Mouse (Mus musculus) lung, postnatal 36 days (tissue): Measurements from ENCODE around the gene Csn3.

Source experiments
- DNase-seq: peaks from one replicate; pipeline ENCODE4 v3.0.0; 2022; ENCODE audit warnings: mixed read lengths

The Csn3 gene

GRCm38 (mm10) chr5:87925372-87925771 lies at the start of gene Csn3:
Gene Csn3, plus strand, starts transcription at chr5:87925579.
- no peak for DNase-seq

- DNase-seq = no peak
Observed at GRCm38 (mm10) chr5:87884729-87885128, 40.6 kb upstream of the Csn3 start, which contains the start of gene Odam. Gene Odam, plus strand, starts transcription at chr5:87885029.

GRCm38 (mm10) chr5:87931603-87932002 lies 6.2 kb downstream of the Csn3 start:
- no peak for DNase-seq

DNA sequence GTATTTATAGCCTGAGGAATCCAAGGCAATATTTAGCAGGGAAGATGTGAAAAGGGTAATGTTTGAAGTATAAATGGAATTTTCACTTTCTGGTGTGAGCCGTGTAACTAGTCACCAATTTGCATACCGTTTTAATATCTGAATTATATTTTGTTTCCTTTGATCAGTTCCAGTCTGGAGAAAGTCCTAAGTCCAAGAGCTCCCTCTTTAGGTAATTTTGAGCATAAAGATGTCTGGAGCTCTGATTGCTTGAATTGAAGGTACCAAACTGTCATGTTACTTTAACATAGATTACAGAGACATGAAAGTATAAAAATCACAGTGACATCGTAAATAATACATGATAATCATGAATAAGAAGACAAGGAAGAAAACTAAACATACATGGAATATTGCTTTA lies 15.4 kb downstream of the Csn3 start:
- DNase-seq = no peak

GRCm38 (mm10) chr5:87942515-87942914 lies 17.1 kb downstream of the Csn3 start:
- DNase-seq = no peak

- DNase-seq = no peak
Observed at GRCm38 (mm10) chr5:87951836-87952235, 26.5 kb downstream of the Csn3 start.

DNA sequence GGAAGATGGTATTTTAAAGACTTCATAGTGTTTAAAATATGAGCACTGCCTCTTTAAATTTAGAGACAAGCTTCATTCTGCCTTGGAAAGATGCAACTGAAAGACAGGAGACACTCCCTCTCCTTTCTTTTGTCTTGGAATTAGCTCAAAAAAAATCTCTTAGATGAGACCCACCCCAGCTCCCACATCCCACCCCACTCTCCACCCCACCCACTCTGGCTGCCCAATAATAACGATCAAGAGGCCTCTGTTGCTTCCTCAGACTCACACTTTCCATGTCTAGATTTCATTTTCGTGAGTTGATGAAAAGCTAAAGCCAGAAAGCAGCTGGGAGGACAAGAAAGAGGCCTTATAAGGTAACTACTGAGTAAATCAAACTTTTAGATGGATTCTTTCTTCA lies 43.8 kb downstream of the Csn3 start, which contains the start of the genes 2310003L06Rik and Gm28434:
TSS of gene 2310003L06Rik (plus strand) at position 259 of the 400 bp plus-strand sequence.
TSS of gene Gm28434 (plus strand) at position 317 of the 400 bp plus-strand sequence.
- DNase-seq = no peak

GRCm38 (mm10) chr5:87979139-87979538 lies 53.8 kb downstream of the Csn3 start, which contains the start of gene Cabs1:
Gene Cabs1, plus strand, starts transcription at chr5:87979439.
- DNase-seq = no peak
